Mouse (Mus musculus): ENCODE data around the gene Wdfy3.
"Not testable (repeated sequence)": the region's sequence is repeated elsewhere in the genome, so short reads cannot be mapped to it uniquely, and the experiment has no call there.

The Wdfy3 gene

GRCm38 (mm10) chr5:101887989-101888388 is 181.7 kb downstream of the Wdfy3 start:
- no peak for DNase-seq (ENCODE audit: low spot score in 2 of 2)

- DNase-seq (ENCODE audit: low spot score in 2 of 2) = no peak
Observed at GRCm38 (mm10) chr5:101885039-101885438, 184.7 kb downstream of the Wdfy3 start.

GRCm38 (mm10) chr5:101882191-101882590 is 187.5 kb downstream of the Wdfy3 start:
- DNase-seq (ENCODE audit: low spot score in 2 of 2) = no peak

- no peak for DNase-seq (ENCODE audit: low spot score in 2 of 2)
Observed at GRCm38 (mm10) chr5:101879914-101880313, 189.8 kb downstream of the Wdfy3 start.

GRCm38 (mm10) chr5:101878403-101878802 is 191.3 kb downstream of the Wdfy3 start:
- DNase-seq (ENCODE audit: low spot score in 2 of 2) = no peak

GRCm38 (mm10) chr5:101876185-101876584 is 193.5 kb downstream of the Wdfy3 start:
- no peak for DNase-seq (ENCODE audit: low spot score in 2 of 2)

- DNase-seq (ENCODE audit: low spot score in 2 of 2) = no peak
Observed at GRCm38 (mm10) chr5:101866722-101867121, 203.0 kb downstream of the Wdfy3 start.

GRCm38 (mm10) chr5:101863946-101864345 is 205.8 kb downstream of the Wdfy3 start:
- no peak for DNase-seq (ENCODE audit: low spot score in 2 of 2)

- no peak for DNase-seq (ENCODE audit: low spot score in 2 of 2)
Observed at GRCm38 (mm10) chr5:101862651-101863050, 207.1 kb downstream of the Wdfy3 start.

GRCm38 (mm10) chr5:101861786-101862571 is 207.7 kb downstream of the Wdfy3 start:
- no peak for DNase-seq (ENCODE audit: low spot score in 2 of 2)

- no peak for DNase-seq (ENCODE audit: low spot score in 2 of 2)
Observed at GRCm38 (mm10) chr5:101858891-101859436, 210.8 kb downstream of the Wdfy3 start.

- DNase-seq (ENCODE audit: low spot score in 2 of 2) = no peak
Observed at GRCm38 (mm10) chr5:101855475-101855874, 214.2 kb downstream of the Wdfy3 start.

- DNase-seq (ENCODE audit: low spot score in 2 of 2) = no peak
Observed at GRCm38 (mm10) chr5:101854667-101855066, 215.1 kb downstream of the Wdfy3 start.

- no peak for DNase-seq (ENCODE audit: low spot score in 2 of 2)
Observed at GRCm38 (mm10) chr5:101854100-101854499, 215.6 kb downstream of the Wdfy3 start.

GRCm38 (mm10) chr5:101852116-101852680 is 217.5 kb downstream of the Wdfy3 start:
- no peak for DNase-seq (ENCODE audit: low spot score in 2 of 2)

GRCm38 (mm10) chr5:101851133-101851532 is 218.6 kb downstream of the Wdfy3 start:
- DNase-seq (ENCODE audit: low spot score in 2 of 2) = no peak

GRCm38 (mm10) chr5:101847762-101848161 is 222.0 kb downstream of the Wdfy3 start:
- DNase-seq (ENCODE audit: low spot score in 2 of 2) = no peak

- no peak for DNase-seq (ENCODE audit: low spot score in 2 of 2)
Observed at GRCm38 (mm10) chr5:101847323-101847722, 222.4 kb downstream of the Wdfy3 start.

- no peak for DNase-seq (ENCODE audit: low spot score in 2 of 2)
Observed at GRCm38 (mm10) chr5:101845930-101846329, 223.8 kb downstream of the Wdfy3 start.

- no peak for DNase-seq (ENCODE audit: low spot score in 2 of 2)
Observed at GRCm38 (mm10) chr5:101845011-101845410, 224.7 kb downstream of the Wdfy3 start.

GRCm38 (mm10) chr5:101840476-101840875 is 229.2 kb downstream of the Wdfy3 start:
- no peak for DNase-seq (ENCODE audit: low spot score in 2 of 2)

- DNase-seq (ENCODE audit: low spot score in 2 of 2) = not testable (repeated sequence)
Observed at GRCm38 (mm10) chr5:101837605-101838004, 232.1 kb downstream of the Wdfy3 start.

- DNase-seq (ENCODE audit: low spot score in 2 of 2) = no peak
Observed at GRCm38 (mm10) chr5:101836221-101836620, 233.5 kb downstream of the Wdfy3 start.

All from spleen, postnatal 14 days (tissue).